Mouse (Mus musculus): ENCODE results near the gene Scn8a. TPM values are rescaled to one million over a fixed set of nuclear protein-coding genes. Genes with fewer than 3 reads are reported as not detected.

The Scn8a gene
- polyA plus RNA-seq, 1 experiment = 0.06 TPM

- TF ChIP-seq CTCF (IDR thresholded peaks at IDR 0.05; ENCODE audit: extremely low read depth, insufficient read length, insufficient replicate concordance, low read depth, low read length) (no peak), POLR2A (IDR thresholded peaks at IDR 0.05; ENCODE audit: low read depth, low read length) (no peak)
- Histone ChIP-seq H3K4me1 (ENCODE audit: control insufficient read depth, insufficient read depth, insufficient read length, low read length) (no peaks in the 10 kb centered on the region), H3K36me3 (ENCODE audit: control insufficient read depth, insufficient read depth, low read length) (no peaks in the 10 kb centered on the region), H3K27me3 (ENCODE audit: control insufficient read depth, insufficient read depth, low read length) (no peaks in the 10 kb centered on the region), H3K4me3 (ENCODE audit: low read depth, low read length) (no peak overlapping the region), H3K27ac (ENCODE audit: insufficient read depth, low read depth, low read length) (no peak overlapping the region)
- 30% methylated on average over 3 of the region's 3 CpGs for whole genome bisulfite sequencing
Measured at GRCm38 (mm10) chr15:100857586-100857985, 12.1 kb upstream of the Scn8a start.

DNA sequence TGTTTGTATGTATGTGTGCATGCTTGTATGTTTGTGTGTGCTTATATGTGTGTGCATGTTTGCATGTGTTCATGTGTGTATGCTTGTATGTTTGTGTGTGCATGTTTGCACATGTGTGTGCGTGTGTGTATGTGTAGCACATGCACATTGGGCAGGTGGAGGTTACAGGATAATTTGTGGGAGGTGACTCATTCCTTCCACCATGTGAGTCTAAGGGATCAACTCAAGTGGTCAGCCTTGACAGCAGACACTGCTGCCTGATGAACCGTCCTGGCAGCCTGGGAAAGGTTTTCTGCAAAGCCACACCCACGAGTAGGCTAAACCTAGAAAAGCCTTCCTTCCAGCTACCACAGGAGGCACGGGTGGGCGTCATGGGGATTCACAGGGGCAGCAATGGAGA lies 8.8 kb upstream of the Scn8a start:
- WGBS = 29% methylated on average over 5 of the region's 5 CpGs
- no peak overlapping the region for H3K27ac ChIP-seq (ENCODE audit: insufficient read depth, low read depth, low read length)
- H3K4me1 ChIP-seq (ENCODE audit: control insufficient read depth, insufficient read depth, insufficient read length, low read length) = no peaks in the 10 kb centered on the region
- H3K27me3 ChIP-seq (ENCODE audit: control insufficient read depth, insufficient read depth, low read length) = no peaks in the 10 kb centered on the region; the same call in 1 of the 2 replicates
- TF ChIP-seq CTCF (IDR thresholded peaks at IDR 0.05; ENCODE audit: extremely low read depth, insufficient read length, insufficient replicate concordance, low read depth, low read length) = no peak
- TF ChIP-seq POLR2A (IDR thresholded peaks at IDR 0.05; ENCODE audit: low read depth, low read length) = no peak
- no peaks in the 10 kb centered on the region for H3K36me3 ChIP-seq (ENCODE audit: control insufficient read depth, insufficient read depth, low read length)
- no peak overlapping the region for H3K4me3 ChIP-seq (ENCODE audit: low read depth, low read length)

DNA sequence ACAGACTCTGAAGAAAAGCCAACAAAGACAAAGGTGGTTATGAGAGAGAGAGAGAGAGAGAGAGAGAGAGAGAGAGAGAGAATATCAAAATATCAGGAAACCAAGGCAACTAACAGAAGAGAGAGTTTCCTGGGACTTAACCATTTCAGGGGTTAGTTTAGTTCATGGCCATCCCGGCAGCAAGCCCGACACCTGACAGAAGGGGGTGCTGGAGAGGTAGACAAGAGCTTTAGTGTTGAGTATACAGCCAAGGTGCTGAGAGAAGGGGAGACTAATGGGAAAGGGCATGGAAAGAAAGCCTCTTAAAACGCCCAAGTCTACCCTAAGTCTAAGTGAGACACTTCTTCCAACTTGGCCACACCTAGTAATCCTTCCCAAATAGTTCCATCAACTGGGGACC lies 4.1 kb upstream of the Scn8a start:
- peaks cover 5% of the 10 kb centered on the region for H3K27me3 ChIP-seq (ENCODE audit: control insufficient read depth, insufficient read depth, low read length)
- no peak overlapping the region for H3K27ac ChIP-seq (ENCODE audit: insufficient read depth, low read depth, low read length)
- H3K36me3 ChIP-seq (ENCODE audit: control insufficient read depth, insufficient read depth, low read length) = no peaks in the 10 kb centered on the region
- 48% methylated on average over 3 of the region's 3 CpGs for WGBS
- no peak for TF ChIP-seq CTCF (IDR thresholded peaks at IDR 0.05; ENCODE audit: extremely low read depth, insufficient read length, insufficient replicate concordance, low read depth, low read length)
- TF ChIP-seq POLR2A (IDR thresholded peaks at IDR 0.05; ENCODE audit: low read depth, low read length) = no peak
- H3K4me3 ChIP-seq (ENCODE audit: low read depth, low read length) = no peak overlapping the region
- H3K4me1 ChIP-seq (ENCODE audit: control insufficient read depth, insufficient read depth, insufficient read length, low read length) = peaks cover 4% of the 10 kb centered on the region

DNA sequence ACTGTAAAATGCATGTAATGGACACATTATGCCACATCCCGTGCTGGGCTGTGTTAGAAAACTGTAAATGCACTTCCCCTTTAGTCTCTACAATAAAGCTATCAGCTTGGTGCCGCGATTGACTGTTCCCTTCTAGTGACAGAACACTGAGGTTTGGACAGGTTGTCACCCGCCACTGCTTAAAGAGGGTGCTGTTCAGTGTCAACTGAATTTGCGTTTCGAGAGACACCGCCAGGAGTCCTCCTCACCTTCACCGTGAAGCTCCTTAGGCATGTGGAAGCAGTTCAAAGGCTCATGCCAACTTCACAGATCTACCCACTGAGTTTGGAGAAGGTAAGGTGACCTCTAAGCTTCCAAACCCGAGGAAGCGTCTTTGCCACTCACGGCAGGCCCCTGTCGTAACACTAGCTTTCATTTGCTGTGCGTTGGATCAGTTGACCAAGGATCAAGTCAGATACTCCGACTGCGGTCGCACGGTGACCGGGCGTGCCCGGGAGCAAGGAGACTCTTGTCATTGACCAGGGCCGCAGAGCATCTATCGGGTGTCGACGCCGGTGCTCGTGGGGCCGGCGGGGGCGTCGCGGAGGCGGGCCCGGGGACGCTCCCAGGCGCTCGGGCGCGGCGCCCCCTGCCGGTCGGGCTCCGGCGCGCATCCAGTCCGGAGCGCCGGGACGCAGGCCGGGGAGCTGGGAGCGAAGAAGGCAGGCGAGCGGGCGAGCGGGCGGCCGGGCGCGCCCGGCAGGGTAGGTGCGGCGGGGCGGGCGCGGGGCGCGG lies 530 bp downstream of the Scn8a start:
- peaks cover 4% of the 10 kb centered on the region for H3K4me1 ChIP-seq (ENCODE audit: control insufficient read depth, insufficient read depth, insufficient read length, low read length)

DNA sequence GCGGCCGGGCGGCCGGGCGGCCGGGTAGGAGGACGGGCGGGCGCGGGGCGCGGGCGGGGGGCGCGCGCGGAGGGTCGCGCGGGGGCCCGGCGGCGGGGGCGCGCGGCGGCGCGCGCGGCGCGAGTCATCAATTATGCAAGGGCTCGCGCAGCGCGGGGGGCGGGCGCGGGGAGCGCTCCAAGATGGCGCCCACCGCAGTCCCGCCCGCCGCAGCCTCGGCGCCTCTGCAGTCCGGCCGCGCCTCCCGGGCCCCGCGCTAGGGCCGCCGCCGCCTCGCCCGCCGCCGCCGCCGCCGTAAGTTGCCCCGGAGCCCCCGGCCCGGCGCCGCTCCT lies 1.1 kb downstream of the Scn8a start:
- H3K36me3 ChIP-seq (ENCODE audit: control insufficient read depth, insufficient read depth, low read length) = no peaks in the 10 kb centered on the region
- peak overlapping the region; percentile 26 for H3K4me3 ChIP-seq (ENCODE audit: low read depth, low read length)
- peaks cover 31% of the 10 kb centered on the region for H3K27me3 ChIP-seq (ENCODE audit: control insufficient read depth, insufficient read depth, low read length)
- H3K27ac ChIP-seq (ENCODE audit: insufficient read depth, low read depth, low read length) = no peak overlapping the region
- 4% methylated on average over 60 of the region's 69 CpGs for whole genome bisulfite sequencing
- TF ChIP-seq POLR2A (IDR thresholded peaks at IDR 0.05; ENCODE audit: low read depth, low read length) (no peak), CTCF (IDR thresholded peaks at IDR 0.05; ENCODE audit: extremely low read depth, insufficient read length, insufficient replicate concordance, low read depth, low read length) (no peak)
- H3K4me1 ChIP-seq (ENCODE audit: control insufficient read depth, insufficient read depth, insufficient read length, low read length) = peaks cover 4% of the 10 kb centered on the region

More for the DNA sequence above, 530 bp downstream of the Scn8a start:
- Histone ChIP-seq H3K36me3 (ENCODE audit: control insufficient read depth, insufficient read depth, low read length) (no peaks in the 10 kb centered on the region), H3K4me3 (ENCODE audit: low read depth, low read length) (peak overlapping the region; percentile 27), H3K27ac (ENCODE audit: insufficient read depth, low read depth, low read length) (no peak overlapping the region), H3K27me3 (ENCODE audit: control insufficient read depth, insufficient read depth, low read length) (peaks cover 31% of the 10 kb centered on the region)
- TF ChIP-seq POLR2A (IDR thresholded peaks at IDR 0.05; ENCODE audit: low read depth, low read length) = no peak
- TF ChIP-seq CTCF (IDR thresholded peaks at IDR 0.05; ENCODE audit: extremely low read depth, insufficient read length, insufficient replicate concordance, low read depth, low read length) = peak; percentile 23; the same call in 1 of the 2 replicates
- WGBS = 2% methylated on average over 58 of the region's 66 CpGs

DNA sequence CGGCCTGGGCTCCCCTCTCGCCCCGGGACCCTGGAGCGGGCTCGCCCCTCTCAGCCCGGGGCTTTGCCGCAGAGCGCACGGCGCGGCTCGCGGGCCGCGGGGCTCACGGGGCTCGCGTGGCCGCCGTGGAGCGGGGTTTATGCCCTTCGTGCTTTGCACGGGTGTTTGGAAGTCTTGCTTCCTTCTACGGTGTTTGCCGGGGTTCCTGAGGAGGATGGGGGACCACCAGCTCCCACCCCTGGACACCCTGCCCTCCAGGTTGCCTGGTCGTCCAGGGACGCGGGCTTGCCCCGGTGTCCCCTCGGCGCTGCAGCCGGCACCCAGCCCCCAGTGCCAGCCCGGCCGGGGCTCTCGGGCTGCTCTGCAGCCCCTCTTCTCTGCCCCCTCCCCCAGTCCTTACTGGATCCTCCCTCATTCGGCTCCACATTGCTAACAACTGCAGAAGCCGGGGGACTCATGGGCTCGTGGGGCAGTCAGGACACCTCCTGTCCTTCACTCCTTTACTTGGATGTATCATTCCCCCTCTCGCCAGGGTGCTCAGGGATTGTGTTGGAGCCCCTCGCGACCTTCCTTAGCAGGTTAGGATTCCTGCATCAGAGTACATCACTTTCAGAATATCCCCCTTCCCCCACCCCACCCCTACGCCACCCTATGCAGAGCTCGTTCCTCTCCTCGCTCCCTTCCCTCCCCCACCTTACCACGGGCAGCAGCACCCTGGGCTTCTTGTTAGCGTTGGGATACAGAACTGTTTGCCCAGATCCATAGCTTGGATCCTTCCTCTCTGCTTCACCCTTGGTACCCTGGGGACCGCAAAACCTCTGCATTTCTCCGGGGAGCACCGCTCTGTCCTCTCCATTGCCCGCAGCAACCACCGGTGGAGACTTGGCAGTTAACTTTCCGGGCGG lies 1.7 kb downstream of the Scn8a start:
- H3K27ac ChIP-seq (ENCODE audit: insufficient read depth, low read depth, low read length) = no peak overlapping the region
- 3% methylated on average over 53 of the region's 53 CpGs for WGBS
- H3K4me1 ChIP-seq (ENCODE audit: control insufficient read depth, insufficient read depth, insufficient read length, low read length) = peaks cover 4% of the 10 kb centered on the region
- H3K27me3 ChIP-seq (ENCODE audit: control insufficient read depth, insufficient read depth, low read length) = peaks cover 31% of the 10 kb centered on the region
- TF ChIP-seq POLR2A (IDR thresholded peaks at IDR 0.05; ENCODE audit: low read depth, low read length) = no peak
- TF ChIP-seq CTCF (IDR thresholded peaks at IDR 0.05; ENCODE audit: extremely low read depth, insufficient read length, insufficient replicate concordance, low read depth, low read length) = no peak
- H3K36me3 ChIP-seq (ENCODE audit: control insufficient read depth, insufficient read depth, low read length) = no peaks in the 10 kb centered on the region
- H3K4me3 ChIP-seq (ENCODE audit: low read depth, low read length) = peak overlapping the region; percentile 26

DNA sequence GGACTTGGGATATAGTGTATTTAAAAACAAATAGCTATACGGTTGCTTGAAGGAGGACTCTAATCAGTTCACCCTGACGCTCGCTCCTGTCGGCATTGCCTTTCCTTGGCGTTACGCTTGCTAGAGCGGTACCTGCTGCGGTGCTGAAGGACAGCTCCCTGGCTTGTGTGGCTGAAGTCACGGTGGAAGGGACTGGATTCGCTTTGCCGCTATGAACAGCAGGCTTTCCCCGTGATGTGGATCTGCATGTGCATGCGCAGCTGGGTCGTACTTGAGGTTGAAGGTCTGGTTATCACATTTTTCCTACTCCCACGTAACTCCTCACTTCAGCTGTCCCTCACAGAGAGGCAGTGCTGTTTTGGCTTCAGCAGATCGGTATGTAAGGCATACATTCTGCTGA lies 3.5 kb downstream of the Scn8a start:
- Histone ChIP-seq H3K27ac (ENCODE audit: insufficient read depth, low read depth, low read length) (no peak overlapping the region), H3K36me3 (ENCODE audit: control insufficient read depth, insufficient read depth, low read length) (no peaks in the 10 kb centered on the region), H3K4me1 (ENCODE audit: control insufficient read depth, insufficient read depth, insufficient read length, low read length) (peaks cover 4% of the 10 kb centered on the region), H3K4me3 (ENCODE audit: low read depth, low read length) (no peak overlapping the region), H3K27me3 (ENCODE audit: control insufficient read depth, insufficient read depth, low read length) (peaks cover 31% of the 10 kb centered on the region)
- WGBS = 4% methylated on average over 16 of the region's 16 CpGs
- no peak for TF ChIP-seq CTCF (IDR thresholded peaks at IDR 0.05; ENCODE audit: extremely low read depth, insufficient read length, insufficient replicate concordance, low read depth, low read length)
- TF ChIP-seq POLR2A (IDR thresholded peaks at IDR 0.05; ENCODE audit: low read depth, low read length) = no peak

All from small intestine, adult 2 months (tissue).